Mouse (Mus musculus) adrenal gland, postnatal 10 days (tissue): ENCODE data around the gene Rps21. TPM values are rescaled to one million over a fixed set of nuclear protein-coding genes. Genes with fewer than 3 reads are reported as not detected.

ENCODE experiments used
- DNase-seq: peaks from one replicate; pipeline ENCODE4 v3.0.0; 2021; ENCODE audit warnings: mixed read lengths
- microRNA-seq: library from miRNA; unstranded; fragments of <30 nt; microRNA quantifications from one replicate; pipeline ENCODE4 v1.2.0, GENCODE M21; 2021
- total RNA-seq, 2 experiments: library from RNA; stranded (reverse); gene quantifications; 2 replicates each; pipeline ENCODE4 v1.2.3; 2021

Rps21 gene
- total RNA-seq, 2 experiments from 2014 or later = 772 to 787 TPM

- DNase-seq = no peak
These were observed 34.4 kb downstream of the Rps21 start for GRCm38 (mm10) chr2:180291566-180291965.

GRCm38 (mm10) chr2:180292026-180292425 lies 34.8 kb downstream of the Rps21 start:
- DNase-seq = no peak

GRCm38 (mm10) chr2:180292906-180293305 lies 35.7 kb downstream of the Rps21 start:
- DNase-seq = no peak

- no peak for DNase-seq
These were observed 43.1 kb downstream of the Rps21 start for GRCm38 (mm10) chr2:180300252-180300651.

GRCm38 (mm10) chr2:180300771-180301170 lies 43.6 kb downstream of the Rps21 start:
- DNase-seq = no peak

GRCm38 (mm10) chr2:180302201-180302600 lies 45.0 kb downstream of the Rps21 start:
- DNase-seq = no peak

- DNase-seq = no peak
These were observed 46.3 kb downstream of the Rps21 start for GRCm38 (mm10) chr2:180303468-180303867.

- DNase-seq = no peak
These were observed 47.4 kb downstream of the Rps21 start for GRCm38 (mm10) chr2:180304554-180304953.

GRCm38 (mm10) chr2:180305490-180305889 lies 48.3 kb downstream of the Rps21 start:
- DNase-seq = no peak

- DNase-seq = no peak
These were observed 48.8 kb downstream of the Rps21 start for GRCm38 (mm10) chr2:180306009-180306408.

- peak; percentile 24 for DNase-seq
These were observed 49.4 kb downstream of the Rps21 start for GRCm38 (mm10) chr2:180306423-180307168.

- DNase-seq = no peak
These were observed 50.5 kb downstream of the Rps21 start for GRCm38 (mm10) chr2:180307680-180308079.

Small RNA genes lying within 50 kb of the gene (microRNA-seq; reads per million reads assigned to microRNA genes)
- gene Mir3091 = not detected

Other genes with a start within 250 kb of the Rps21 start
- gene Lsm14b, start 232.4 kb upstream of the Rps21 start, total RNA-seq = 10 to 100 TPM; 33.2 to 35.9 TPM
- gene Psma7, start 214.9 kb upstream of the Rps21 start, total RNA-seq = 100 to 1,000 TPM; 216 to 235 TPM
- 1 to 10 TPM; 5.1 to 5.9 TPM for gene Ss18l1, start 214.9 kb upstream of the Rps21 start, total RNA-seq
- 10 to 100 TPM; 13.1 to 18.9 TPM for gene Mtg2, start 186.8 kb upstream of the Rps21 start, total RNA-seq
- gene Hrh3, start 152.9 kb upstream of the Rps21 start, total RNA-seq = under 1 TPM; 0.09 to 0.76 TPM
- gene Osbpl2, start 138.1 kb upstream of the Rps21 start, total RNA-seq = 10 to 100 TPM; 30.2 to 34.0 TPM
- gene Adrm1, start 85.9 kb upstream of the Rps21 start, total RNA-seq = 100 to 1,000 TPM; 102 to 111 TPM
- 10 to 100 TPM; 35.6 to 39.0 TPM for gene Lama5, start 31.5 kb upstream of the Rps21 start, total RNA-seq
- gene Cables2, start 16.1 kb downstream of the Rps21 start, total RNA-seq = 10 to 100 TPM; 17.3 to 19.8 TPM
- gene Rbbp8nl, start 32.5 kb downstream of the Rps21 start, total RNA-seq = not detected
- gene Gata5, start 77.3 kb downstream of the Rps21 start, total RNA-seq = under 1 TPM; 0.27 to 0.36 TPM
- 1 to 10 TPM; 4.4 to 5.1 TPM for gene Slco4a1, start 198.9 kb downstream of the Rps21 start, total RNA-seq
- gene Ntsr1, start 242.6 kb downstream of the Rps21 start, total RNA-seq = under 1 TPM in 1 of 2 experiments, not detected in 1; 0.06 TPM